In genomic region chr16:37715173-37715572, GRCm38 (mm10) we compare ENCODE assay signal across 14 mouse cellular contexts.
DNase-seq lines count a peak whose midpoint lies in the region; ATAC-seq and TF ChIP-seq lines count a peak whose summit lies in the region.
"Had no signal": no experiment of that assay in that cellular context is flagged by ENCODE, and none has a peak within 500 bp of the region (broad histone marks: within the 10 kb centered on the region; RNA-seq: fewer than 3 reads in every experiment).

No protein-coding gene starts in this region.

- no peak overlapping the region for H3K27ac ChIP-seq in forebrain, embryonic 14.5 days (ENCODE audit: low read depth, low read length)
- H3K27ac ChIP-seq in forebrain, embryonic 12.5 days, result no peak overlapping the region
- no peak overlapping the region for H3K27ac ChIP-seq in kidney, postnatal 0 days
- H3K27ac ChIP-seq in midbrain, embryonic 14.5 days (replicated peaks; ENCODE audit: low read depth, low read length), result no peak overlapping the region
- H3K27ac ChIP-seq: liver, embryonic 12.5 days had no signal

- no peaks in the 10 kb centered on the region for H3K4me1 ChIP-seq in forebrain, embryonic 14.5 days (ENCODE audit: control insufficient read depth, insufficient read depth, low read length)
- no peaks in the 10 kb centered on the region for H3K4me1 ChIP-seq in forebrain, embryonic 12.5 days
- H3K4me1 ChIP-seq in kidney, postnatal 0 days (replicated peaks; ENCODE audit: insufficient read depth, low read length), result no peaks in the 10 kb centered on the region
- no peaks in the 10 kb centered on the region for H3K4me1 ChIP-seq in midbrain, embryonic 14.5 days (ENCODE audit: control insufficient read depth, insufficient read depth, low read length)
- H3K4me1 ChIP-seq: liver, embryonic 12.5 days had no signal

- H3K9me3 ChIP-seq in forebrain, embryonic 14.5 days (replicated peaks; ENCODE audit: control insufficient read depth, low read length), result no peaks in the 10 kb centered on the region
- H3K9me3 ChIP-seq in forebrain, embryonic 12.5 days, result no peaks in the 10 kb centered on the region
- H3K9me3 ChIP-seq in kidney, postnatal 0 days (replicated peaks; ENCODE audit: low read length), result no peaks in the 10 kb centered on the region
- H3K9me3 ChIP-seq in midbrain, embryonic 14.5 days (ENCODE audit: control insufficient read depth, low read length), result no peaks in the 10 kb centered on the region
- H3K9me3 ChIP-seq: liver, embryonic 12.5 days had no signal

- H3K4me2 ChIP-seq in forebrain, embryonic 14.5 days (ENCODE audit: low read length), result no peak overlapping the region
- H3K4me2 ChIP-seq in forebrain, embryonic 12.5 days, result no peak overlapping the region
- no peak overlapping the region for H3K4me2 ChIP-seq in kidney, postnatal 0 days (ENCODE audit: low read length)
- H3K4me2 ChIP-seq in midbrain, embryonic 14.5 days (ENCODE audit: low read length), result no peak overlapping the region
- H3K4me2 ChIP-seq: liver, embryonic 12.5 days had no signal

- no peak for TF ChIP-seq CTCF in kidney, postnatal 0 days (IDR thresholded peaks at IDR 0.05; ENCODE audit: low read depth)

- H3K36me3 ChIP-seq in forebrain, embryonic 14.5 days (ENCODE audit: control insufficient read depth, insufficient read depth, low read length), result no peaks in the 10 kb centered on the region
- no peaks in the 10 kb centered on the region for H3K36me3 ChIP-seq in forebrain, embryonic 12.5 days (replicated peaks)
- H3K36me3 ChIP-seq in kidney, postnatal 0 days (ENCODE audit: insufficient read depth, low read length), result no peaks in the 10 kb centered on the region
- no peaks in the 10 kb centered on the region for H3K36me3 ChIP-seq in midbrain, embryonic 14.5 days (ENCODE audit: control insufficient read depth, insufficient read depth, low read length)
- H3K36me3 ChIP-seq: liver, embryonic 12.5 days had no signal

- H3K27me3 ChIP-seq in forebrain, embryonic 14.5 days (replicated peaks; ENCODE audit: control insufficient read depth, insufficient read depth, low read length), result no peaks in the 10 kb centered on the region
- no peaks in the 10 kb centered on the region for H3K27me3 ChIP-seq in forebrain, embryonic 12.5 days
- H3K27me3 ChIP-seq in kidney, postnatal 0 days (ENCODE audit: insufficient read depth, low read length), result no peaks in the 10 kb centered on the region
- no peaks in the 10 kb centered on the region for H3K27me3 ChIP-seq in midbrain, embryonic 14.5 days (ENCODE audit: control insufficient read depth, insufficient read depth, low read length)
- H3K27me3 ChIP-seq: liver, embryonic 12.5 days; Patski had no signal

- H3K4me3 ChIP-seq in forebrain, embryonic 14.5 days (ENCODE audit: low read depth, low read length), result no peak overlapping the region
- H3K4me3 ChIP-seq in forebrain, embryonic 12.5 days (replicated peaks), result no peak overlapping the region
- no peak overlapping the region for H3K4me3 ChIP-seq in kidney, postnatal 0 days (replicated peaks; ENCODE audit: low read depth, low read length)
- H3K4me3 ChIP-seq in midbrain, embryonic 14.5 days (replicated peaks; ENCODE audit: low read depth, low read length), result no peak overlapping the region
- H3K4me3 ChIP-seq: liver, embryonic 12.5 days had no signal

- no peak overlapping the region for H3K9ac ChIP-seq in forebrain, embryonic 14.5 days (ENCODE audit: low read length)
- no peak overlapping the region for H3K9ac ChIP-seq in forebrain, embryonic 12.5 days
- H3K9ac ChIP-seq in kidney, postnatal 0 days (ENCODE audit: low read depth, low read length), result no peak overlapping the region
- no peak overlapping the region; the same call in 1 of the 2 replicates for H3K9ac ChIP-seq in midbrain, embryonic 14.5 days (replicated peaks; ENCODE audit: low read length)
- H3K9ac ChIP-seq: liver, embryonic 12.5 days had no signal

- 40% methylated on average over 7 of the region's 7 CpGs for whole genome bisulfite sequencing in forebrain, embryonic 14.5 days
- 47% methylated on average over 7 of the region's 7 CpGs for WGBS in forebrain, embryonic 12.5 days
- 51% methylated on average over 7 of the region's 7 CpGs for WGBS in kidney, postnatal 0 days
- WGBS in midbrain, embryonic 14.5 days, result 29% methylated on average over 7 of the region's 7 CpGs

- ATAC-seq in forebrain, embryonic 14.5 days, result no peak; the same call in 1 of the 2 replicates
- no peak for ATAC-seq in forebrain, embryonic 12.5 days (ENCODE audit: low FRiP score)
- ATAC-seq in kidney, postnatal 0 days (replicated peaks; ENCODE audit: low FRiP score, low read depth), result no peak
- no peak for ATAC-seq in midbrain, embryonic 14.5 days (ENCODE audit: low FRiP score, low TSS enrichment)
- ATAC-seq: liver, embryonic 12.5 days; Patski had no signal

- DNase-seq in forebrain, embryonic 14.5 days (ENCODE audit: low spot score), result peak; percentile 49
- DNase-seq in kidney, postnatal 0 days (ENCODE audit: low spot score), result peak; percentile 55
- no peak for DNase-seq in kidney, adult 8-10 months
- peak; percentile 56 for DNase-seq in NIH3T3 (ENCODE audit: low read depth)
- DNase-seq in midbrain, embryonic 14.5 days, result peak; percentile 69
- DNase-seq in gastrocnemius, adult 18-20 months (ENCODE audit: low spot score), result no peak
- DNase-seq in urinary bladder, postnatal 36 days (ENCODE audit: low spot score in 2 of 2), result no peak
- DNase-seq: adrenal gland, postnatal 25 days; B cell, adult 2 months; cerebellum, adult 9-11 months; thymus, postnatal 36 days had no signal

Comparison
In these comparisons a context has a peak if more than half of its experiments do, and no peak if none do; other contexts are left out.
1. DNase-seq: peak in forebrain, embryonic 14.5 days (single experiment), kidney, postnatal 0 days (single experiment), NIH3T3 (single experiment) and midbrain, embryonic 14.5 days (single experiment); none in kidney, adult 8-10 months (0 of 2), gastrocnemius, adult 18-20 months (single experiment) and urinary bladder, postnatal 36 days (0 of 2).